Mouse (Mus musculus): ENCODE measurements around the gene Med27.

DNA sequence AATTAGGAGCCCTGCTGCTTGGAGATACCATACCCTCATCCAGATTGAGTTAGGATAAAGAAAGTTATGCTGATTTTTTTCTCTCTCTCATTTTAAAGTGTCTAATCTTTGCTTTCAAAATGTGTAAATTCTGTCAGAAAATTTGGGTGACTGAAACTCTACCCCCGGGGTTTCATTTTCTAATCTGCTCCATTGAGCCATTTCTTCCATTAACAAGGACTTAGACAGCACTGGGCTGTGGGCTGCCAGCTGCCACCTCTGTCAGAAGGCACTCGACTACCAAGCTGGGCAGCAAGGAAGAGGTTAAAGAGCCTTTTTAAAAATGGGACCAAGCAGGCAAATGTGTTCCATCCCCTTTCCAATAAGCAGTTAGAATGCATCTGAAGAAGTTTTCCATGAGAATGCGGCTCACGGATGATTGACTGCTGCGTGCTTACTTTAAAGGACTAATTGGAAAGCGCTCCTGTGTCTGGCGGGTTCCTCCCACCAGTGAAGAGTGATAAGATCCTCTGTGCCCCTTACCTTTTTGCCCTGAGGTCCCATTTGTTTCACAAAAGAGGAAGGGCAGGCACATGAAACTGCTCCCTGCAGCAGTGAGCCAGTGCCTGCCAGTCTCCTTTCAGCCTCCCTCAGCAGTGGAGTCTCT lies 93.4 kb downstream of the Med27 start:
- no peak for TF ChIP-seq GATA1 (IDR thresholded peaks at IDR 0.05; ENCODE audit: low read length)
- no peak for TF ChIP-seq TAL1 (IDR thresholded peaks at IDR 0.05; ENCODE audit: low read length)

All from erythroblast, embryonic 14.5 days (primary cell).